Mouse (Mus musculus) lung, postnatal 0 days (tissue): ENCODE results near the gene Sost.
A peak's percentile ranks its signal among the peaks of the same experiment; 100 is the strongest.

Experiments used
- CTCF ChIP-seq: IDR thresholded peaks from 2 replicates; pipeline ENCODE4 v1.5.1; 2016; ENCODE audit warnings: antibody characterized with exemption, mild to moderate bottlenecking
- EP300 ChIP-seq: IDR thresholded peaks from 2 replicates; pipeline ENCODE4 v1.6.1; 2016; ENCODE audit warnings: antibody characterized with exemption, mild to moderate bottlenecking, control low read depth

DNA sequence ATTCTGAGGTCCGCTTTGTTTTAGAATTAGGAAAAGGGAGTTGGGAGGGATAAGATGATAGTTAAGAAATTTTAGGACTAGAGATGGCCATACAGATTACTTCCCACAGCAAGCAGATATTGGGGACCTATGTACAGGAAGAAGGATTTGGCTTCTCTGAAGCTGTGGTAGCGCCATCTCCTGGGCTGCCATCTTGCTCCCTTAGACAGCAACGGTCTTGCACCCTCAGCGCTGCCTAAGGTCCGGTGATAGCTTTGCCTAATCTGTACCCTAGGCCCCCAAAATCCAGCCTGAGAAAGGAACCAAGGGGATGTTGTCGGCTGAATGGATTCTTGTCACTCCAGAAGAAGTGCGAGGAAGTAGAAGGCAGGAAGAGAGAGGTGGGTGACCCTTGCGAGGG, 53.2 kb downstream of the Sost start:
- no peak for TF ChIP-seq EP300
- TF ChIP-seq CTCF: peak; percentile 37
